Mouse (Mus musculus): ENCODE results near the gene AA467197. TPM values are rescaled to one million over a fixed set of nuclear protein-coding genes. Genes with fewer than 3 reads are reported as not detected.
A peak's percentile ranks its signal among the peaks of the same experiment; 100 is the strongest.

Gene AA467197
- total RNA-seq (2021), result under 1 TPM in 1 of 2 experiments, not detected in 1; 0.57 TPM

- no peak for DNase-seq (ENCODE audit: extremely low spot score in 1 of 2, low spot score in 1 of 2)
Observed at GRCm38 (mm10) chr2:122636686-122637085, at the start of gene AA467197. TSS of gene AA467197 (plus strand) at chr2:122636986.

DNA sequence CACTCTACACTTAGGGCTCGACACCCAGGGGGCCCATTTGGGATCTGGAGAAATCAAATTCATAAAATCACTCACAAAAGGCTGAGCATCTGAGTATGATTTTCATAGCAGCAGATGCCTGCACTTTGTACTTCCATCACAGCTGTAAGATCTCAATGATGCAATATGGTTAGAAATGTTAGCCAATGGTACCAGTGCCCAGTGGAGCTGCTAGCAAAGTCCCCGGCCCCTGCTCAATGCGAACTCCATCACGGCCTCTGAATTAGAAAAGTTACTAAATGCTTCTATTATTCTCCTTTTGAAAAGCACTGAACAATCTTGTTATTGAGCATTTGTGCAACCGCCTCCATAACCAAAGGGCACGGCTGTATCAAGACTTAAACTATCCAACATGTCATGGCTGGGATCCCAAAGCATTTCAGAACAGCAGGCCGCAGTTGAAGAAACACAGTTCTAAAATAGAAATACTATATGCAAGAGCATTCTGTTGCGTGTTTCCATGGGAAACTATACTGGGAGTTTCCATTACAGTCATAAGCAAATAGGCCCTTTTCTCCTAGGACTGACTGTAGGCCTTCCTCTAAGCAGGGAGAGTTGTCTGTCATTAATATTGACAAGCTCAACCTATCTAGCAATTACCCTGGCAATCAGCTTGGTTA lies 48.8 kb upstream of the AA467197 start:
- no peak for DNase-seq (ENCODE audit: extremely low spot score in 1 of 2, low spot score in 1 of 2)

- no peak for DNase-seq (ENCODE audit: extremely low spot score in 1 of 2, low spot score in 1 of 2)
Observed at GRCm38 (mm10) chr2:122590351-122590750, 46.4 kb upstream of the AA467197 start.

DNA sequence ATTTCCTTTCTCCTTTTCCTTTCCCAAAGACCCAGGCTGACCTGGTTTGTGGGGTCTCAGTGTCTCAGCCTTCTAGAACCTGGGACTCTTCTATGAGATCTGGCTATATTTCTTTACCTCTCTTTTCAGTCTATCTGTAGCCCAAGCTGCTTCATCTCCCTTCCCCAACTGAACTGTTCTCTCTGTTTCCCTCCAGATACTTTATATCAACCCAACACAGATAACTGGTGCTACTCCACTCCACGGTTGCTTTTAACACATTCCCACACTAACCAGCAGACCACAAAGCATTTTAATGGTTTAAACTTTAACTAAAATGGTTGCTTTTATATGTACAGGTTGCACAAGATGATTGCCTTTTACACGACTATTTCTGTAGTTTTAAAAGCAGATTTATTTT lies 45.6 kb upstream of the AA467197 start:
- DNase-seq (ENCODE audit: extremely low spot score in 1 of 2, low spot score in 1 of 2), result no peak

DNA sequence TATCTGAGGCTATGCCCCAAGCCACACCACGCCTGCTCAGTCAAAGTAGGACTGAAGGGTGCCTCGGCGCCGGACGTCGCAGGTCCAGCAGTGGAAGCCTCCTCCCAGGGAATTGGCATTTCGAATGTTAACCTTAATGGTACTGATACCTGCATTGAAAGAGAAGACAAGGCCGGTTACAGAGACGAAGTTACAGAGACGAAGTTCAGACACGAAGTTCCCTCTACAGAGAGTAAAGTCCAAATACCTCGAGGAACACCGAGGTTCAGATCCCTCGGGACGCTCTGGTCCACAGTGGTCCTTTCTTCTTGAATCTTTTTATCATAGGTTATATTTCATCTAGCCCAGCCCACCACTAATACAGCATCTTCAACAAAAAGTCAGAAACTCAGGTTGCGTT lies 41.3 kb upstream of the AA467197 start:
- no peak for DNase-seq (ENCODE audit: extremely low spot score in 1 of 2, low spot score in 1 of 2)

- no peak for DNase-seq (ENCODE audit: extremely low spot score in 1 of 2, low spot score in 1 of 2)
Observed at GRCm38 (mm10) chr2:122599736-122600135, 37.0 kb upstream of the AA467197 start.

DNA sequence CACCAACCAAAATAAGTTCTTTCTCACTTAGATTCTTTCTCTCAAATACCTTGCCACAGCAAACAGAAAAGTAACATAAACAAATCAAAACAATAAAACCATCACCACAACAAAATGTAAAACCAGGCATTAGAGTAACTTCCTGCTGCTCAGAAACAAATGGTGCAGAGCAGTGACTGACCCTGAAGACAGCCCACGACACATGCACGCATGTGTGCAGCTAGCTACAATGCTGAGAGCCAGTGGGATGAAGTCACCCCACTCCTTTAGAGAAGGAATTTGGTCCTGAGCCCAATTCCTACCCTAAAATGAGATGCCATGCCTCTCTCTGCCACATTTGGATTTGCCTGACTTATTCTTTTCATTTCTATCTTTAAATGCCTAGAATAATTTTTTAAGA lies 35.4 kb upstream of the AA467197 start:
- DNase-seq (ENCODE audit: extremely low spot score in 1 of 2, low spot score in 1 of 2), result no peak

DNA sequence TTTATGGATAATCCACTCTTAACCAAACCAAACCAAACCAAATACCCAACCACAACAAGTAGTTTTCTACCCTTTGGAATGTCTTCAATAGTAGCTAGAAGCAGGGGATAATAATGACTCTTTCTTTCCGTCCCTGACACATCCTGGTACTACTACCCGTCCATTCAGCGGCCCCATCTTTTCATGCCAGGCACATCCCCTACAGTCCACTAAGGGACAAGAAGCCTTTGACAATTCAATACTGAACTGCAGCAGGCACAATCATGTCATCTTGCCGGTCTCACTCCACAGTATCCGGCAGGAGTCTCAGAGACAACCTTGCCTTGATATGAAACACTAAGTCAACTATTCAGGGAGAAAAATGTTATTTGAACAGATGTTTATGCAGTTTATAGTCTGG lies 31.0 kb upstream of the AA467197 start:
- DNase-seq (ENCODE audit: extremely low spot score in 1 of 2, low spot score in 1 of 2), result no peak

- DNase-seq (ENCODE audit: extremely low spot score in 1 of 2, low spot score in 1 of 2), result no peak
Observed at GRCm38 (mm10) chr2:122608820-122609219, 28.0 kb upstream of the AA467197 start.

DNA sequence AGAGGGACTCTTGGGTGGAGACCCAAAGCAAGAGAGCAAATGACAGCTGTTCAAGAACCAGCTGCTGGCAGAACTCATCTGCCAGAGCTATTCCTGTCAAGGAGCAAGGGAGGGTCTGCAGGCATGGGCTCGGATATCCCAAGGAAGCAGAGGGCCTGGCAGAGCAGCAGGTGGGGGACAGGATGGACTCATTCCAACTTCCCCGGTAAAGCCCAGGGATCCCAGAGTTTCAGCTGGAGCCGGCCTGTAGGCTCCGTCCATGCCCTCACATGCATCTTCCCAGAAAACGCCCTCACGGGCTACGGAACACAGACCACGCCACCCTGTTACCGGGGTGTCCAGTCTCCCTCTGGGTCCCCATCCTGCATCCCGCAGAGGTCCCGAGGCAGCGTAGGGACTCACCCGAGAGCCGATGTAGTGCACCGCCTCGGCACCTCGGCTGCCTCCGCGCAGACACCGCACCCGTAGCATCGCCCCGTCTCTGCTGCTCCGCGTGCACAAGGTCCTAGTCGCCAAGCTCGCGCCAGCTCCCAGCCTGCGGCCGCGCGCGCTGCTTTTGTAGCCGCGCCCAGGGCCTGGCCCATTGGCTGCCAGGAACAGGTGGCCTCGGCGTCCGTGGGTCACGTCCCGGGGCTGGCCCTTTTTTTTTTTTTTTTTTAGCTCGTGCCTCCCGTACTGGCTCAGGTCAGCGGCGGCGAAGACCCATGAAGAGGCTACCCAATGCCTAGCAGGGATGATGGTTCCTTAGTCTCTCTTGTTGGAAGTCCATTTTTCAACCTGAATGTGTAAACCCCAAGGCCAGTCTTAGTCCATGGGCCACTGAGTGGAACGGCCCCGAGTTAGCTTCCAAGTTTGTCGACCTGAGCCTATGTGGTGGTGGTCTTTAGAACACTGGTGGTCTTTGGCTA lies 25.8 kb upstream of the AA467197 start, which contains the start of gene Gatm:
Gene Gatm (minus strand): TSS at position 558 of the 908 bp plus-strand sequence.
- DNase-seq (ENCODE audit: extremely low spot score in 1 of 2, low spot score in 1 of 2), result peak; percentile 62

DNA sequence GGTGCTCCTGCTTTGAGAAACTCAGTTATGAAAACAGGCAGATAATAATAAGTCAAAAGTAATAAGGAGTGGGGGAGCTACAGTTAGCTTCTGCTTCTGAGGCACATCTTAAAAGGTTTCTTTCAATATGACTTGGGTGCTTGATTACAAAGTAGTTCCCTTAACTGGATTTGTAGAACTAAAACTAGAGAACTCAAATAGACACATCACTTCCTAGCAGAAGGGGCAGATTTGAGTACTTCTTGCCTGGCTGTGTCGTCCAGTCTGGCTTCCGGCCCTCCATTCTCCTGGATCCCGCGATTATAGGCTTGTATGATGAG lies 25.2 kb upstream of the AA467197 start:
- no peak for DNase-seq (ENCODE audit: extremely low spot score in 1 of 2, low spot score in 1 of 2)

DNA sequence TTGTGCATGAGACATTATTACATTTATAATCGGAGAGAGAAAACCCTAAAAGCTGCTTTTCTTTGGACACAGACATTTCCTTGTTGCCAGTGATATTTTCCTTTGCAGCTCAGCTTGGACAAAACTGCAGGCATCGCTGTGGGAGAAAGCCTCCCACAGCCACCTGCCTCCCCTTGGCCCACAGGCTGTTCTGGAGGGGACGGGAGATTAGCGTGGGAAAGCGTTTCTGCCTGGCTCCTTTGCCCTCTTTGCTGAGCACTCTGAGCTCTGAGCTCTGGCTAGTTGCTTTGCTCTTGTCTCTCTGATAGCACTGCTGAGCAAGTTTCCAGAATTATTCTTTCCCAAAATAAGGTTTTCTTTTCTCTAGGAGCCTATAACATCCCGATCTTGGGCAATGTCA lies 20.5 kb upstream of the AA467197 start:
- no peak for DNase-seq (ENCODE audit: extremely low spot score in 1 of 2, low spot score in 1 of 2)

- no peak for DNase-seq (ENCODE audit: extremely low spot score in 1 of 2, low spot score in 1 of 2)
Observed at GRCm38 (mm10) chr2:122617792-122618191, 19.0 kb upstream of the AA467197 start.

DNA sequence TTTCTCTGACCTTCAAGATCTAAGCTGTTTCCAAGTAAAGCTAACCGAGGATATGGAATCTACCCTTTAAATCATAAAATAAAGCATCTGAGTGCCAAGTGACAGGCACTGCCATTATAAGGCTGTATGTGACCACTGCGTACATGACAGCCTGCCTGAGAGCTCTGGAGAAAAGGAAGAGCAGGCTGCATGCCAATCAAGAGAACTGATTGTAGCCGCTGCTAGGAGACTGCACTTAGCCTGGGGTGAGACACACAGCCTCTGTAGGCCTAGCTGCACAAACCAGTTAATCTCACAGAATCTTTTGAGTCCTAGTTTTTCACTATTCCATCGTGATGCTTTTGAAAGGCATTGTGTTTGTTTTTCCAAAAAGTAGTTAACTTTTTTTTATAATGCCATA lies 18.1 kb upstream of the AA467197 start:
- no peak for DNase-seq (ENCODE audit: extremely low spot score in 1 of 2, low spot score in 1 of 2)

- DNase-seq (ENCODE audit: extremely low spot score in 1 of 2, low spot score in 1 of 2), result no peak
Observed at GRCm38 (mm10) chr2:122621337-122622110, 15.3 kb upstream of the AA467197 start.

DNA sequence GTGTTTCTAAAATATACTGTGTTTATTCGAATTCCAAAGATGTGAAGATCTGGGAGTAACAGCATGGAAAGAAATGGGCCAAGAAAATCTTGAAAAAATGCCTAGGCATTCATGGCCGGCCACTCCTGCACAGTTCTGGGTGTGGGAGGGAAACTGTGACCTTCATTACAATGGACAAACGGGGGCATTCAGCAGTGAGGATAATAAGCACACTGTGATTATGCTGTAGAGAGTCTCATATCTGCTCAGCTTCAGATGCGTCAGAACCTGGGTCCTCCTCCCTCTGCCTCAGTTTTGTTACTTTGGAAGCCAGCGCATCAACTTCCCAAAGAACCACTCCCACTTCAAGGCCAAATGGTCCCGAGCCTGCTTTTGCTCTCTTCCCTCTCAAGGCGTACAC lies 10.9 kb upstream of the AA467197 start:
- DNase-seq (ENCODE audit: extremely low spot score in 1 of 2, low spot score in 1 of 2), result no peak

GRCm38 (mm10) chr2:122628976-122629375 lies 7.8 kb upstream of the AA467197 start:
- peak; percentile 54 to 70 for DNase-seq (ENCODE audit: extremely low spot score in 1 of 2, low spot score in 1 of 2)

DNA sequence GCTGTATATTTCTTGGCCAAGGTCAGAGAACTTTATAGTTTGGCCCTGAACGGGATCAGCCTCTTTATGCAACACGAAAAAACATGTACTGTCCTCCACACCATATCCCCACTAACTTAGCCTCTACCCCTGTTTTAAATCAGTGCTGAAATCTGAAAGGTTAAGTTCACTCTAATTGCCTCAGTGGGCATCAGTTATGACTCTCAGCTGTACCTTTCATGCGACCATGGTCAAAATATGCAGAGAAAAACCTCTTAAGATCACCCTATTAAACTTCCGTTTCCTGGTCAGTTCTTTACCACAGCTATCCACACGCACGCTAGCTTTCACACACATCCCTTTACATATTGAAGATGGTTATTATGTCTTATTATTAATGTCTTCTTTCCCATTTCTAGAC lies 6.9 kb upstream of the AA467197 start:
- DNase-seq (ENCODE audit: extremely low spot score in 1 of 2, low spot score in 1 of 2), result no peak

GRCm38 (mm10) chr2:122630465-122631225 lies 6.1 kb upstream of the AA467197 start:
- peak; percentile 80 for DNase-seq (ENCODE audit: extremely low spot score in 1 of 2, low spot score in 1 of 2)

GRCm38 (mm10) chr2:122631226-122631801 lies 5.5 kb upstream of the AA467197 start:
- peak in 1 of 2 experiments; percentile 13 for DNase-seq (ENCODE audit: extremely low spot score in 1 of 2, low spot score in 1 of 2)
